Mouse (Mus musculus) ovary, postnatal 36 days (tissue): ENCODE measurements around the gene Cox8a.

Experiments
- DNase-seq: peaks from one replicate; pipeline ENCODE4 v3.0.0; 2022; ENCODE audit warnings: low spot score, mixed read lengths

The Cox8a gene

DNA sequence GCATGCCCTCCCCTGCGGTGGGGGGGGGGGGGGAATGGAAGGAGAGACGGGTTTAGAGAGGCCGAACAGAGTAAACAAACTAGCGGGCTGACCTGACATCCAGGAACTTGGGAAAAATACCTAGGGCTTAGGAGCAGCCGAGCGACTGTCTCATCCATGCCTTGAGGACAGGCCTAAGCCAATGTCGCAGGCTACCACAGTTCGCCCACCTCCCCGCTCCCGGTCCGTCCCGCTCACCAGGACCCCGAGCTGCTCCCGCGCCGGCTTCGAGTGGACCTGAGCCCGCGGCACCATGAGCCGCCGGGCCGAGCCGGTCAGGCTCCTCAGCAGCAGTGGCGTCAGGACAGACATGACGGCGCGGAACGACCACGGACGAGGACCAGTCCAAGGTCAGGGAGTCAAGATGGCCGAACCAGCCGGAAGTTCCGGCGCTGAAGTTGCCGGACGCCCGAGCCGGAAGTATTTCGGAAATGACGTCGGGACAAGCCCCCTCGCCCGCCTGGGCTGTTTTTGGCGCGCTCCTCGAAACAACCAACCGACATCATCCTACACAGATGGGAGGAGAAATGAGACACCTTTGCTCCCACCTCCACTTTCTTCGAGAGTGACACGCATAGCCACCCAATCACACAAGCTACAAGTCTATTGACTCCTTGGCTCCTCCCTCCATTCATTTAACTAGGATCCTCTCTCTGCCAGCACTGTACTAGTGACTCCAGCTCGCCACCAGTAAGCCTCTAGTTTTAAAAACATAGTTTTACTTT, at the start of gene Cox8a:
Gene Cox8a (minus strand): TSS at position 455 of the 764 bp plus-strand sequence.
- peak; percentile 94 for DNase-seq

DNA sequence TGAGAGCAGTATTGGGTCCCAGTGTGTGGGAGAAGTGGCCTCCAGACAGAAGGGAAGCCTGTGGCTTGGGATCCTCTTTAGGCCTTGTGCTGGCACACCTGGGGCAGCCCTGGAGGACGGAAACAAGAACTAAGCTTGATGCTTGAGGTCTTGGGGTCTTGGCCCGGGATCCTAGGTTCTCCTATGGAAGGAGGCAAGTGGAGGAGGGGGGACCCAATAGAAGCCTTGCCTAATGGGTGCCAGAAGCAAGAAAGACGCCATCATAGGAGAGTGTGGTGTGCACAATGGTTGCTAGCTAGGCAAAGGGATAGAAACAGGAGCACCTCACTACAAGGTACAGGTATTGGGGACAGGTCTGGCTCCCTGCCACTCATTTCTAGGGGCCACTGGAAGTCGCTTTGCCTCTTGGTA, 49.0 kb upstream of the Cox8a start:
- no peak for DNase-seq

DNA sequence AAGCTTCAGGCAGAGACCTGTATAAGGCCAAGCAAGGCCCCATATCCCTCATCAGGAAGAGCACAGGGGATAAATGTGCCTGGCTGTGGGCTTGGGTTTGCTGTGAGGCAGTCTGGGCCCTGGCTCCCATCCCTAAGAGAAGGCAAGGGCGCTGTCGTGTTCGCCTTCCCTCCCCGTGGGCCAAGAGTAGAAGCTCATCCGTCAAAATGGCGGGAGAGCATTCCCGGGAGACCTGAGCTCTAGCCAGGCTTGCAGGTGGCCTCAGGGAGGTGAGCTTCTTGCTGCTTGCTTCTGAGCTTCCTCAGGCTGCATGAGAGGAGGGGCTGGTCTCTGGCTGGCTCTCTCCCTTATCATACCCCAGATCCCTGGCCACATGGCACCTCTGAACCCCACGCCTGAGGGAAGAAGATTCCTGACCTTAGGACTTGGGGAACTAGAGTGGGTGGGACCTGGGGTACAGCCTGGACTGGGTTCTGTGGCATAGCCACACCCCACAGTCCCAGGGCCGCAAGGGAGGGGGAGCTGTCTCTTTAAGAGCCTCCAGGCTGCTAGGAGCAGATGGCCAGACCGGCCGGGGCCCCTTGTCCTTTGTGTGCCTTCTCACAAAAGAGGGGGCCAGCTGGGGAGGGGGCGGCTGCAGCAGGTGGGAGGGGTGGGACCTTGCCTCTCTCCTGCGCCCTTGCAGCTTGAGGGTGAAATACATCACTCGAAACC, 48.2 kb upstream of the Cox8a start:
- DNase-seq, result no peak

DNA sequence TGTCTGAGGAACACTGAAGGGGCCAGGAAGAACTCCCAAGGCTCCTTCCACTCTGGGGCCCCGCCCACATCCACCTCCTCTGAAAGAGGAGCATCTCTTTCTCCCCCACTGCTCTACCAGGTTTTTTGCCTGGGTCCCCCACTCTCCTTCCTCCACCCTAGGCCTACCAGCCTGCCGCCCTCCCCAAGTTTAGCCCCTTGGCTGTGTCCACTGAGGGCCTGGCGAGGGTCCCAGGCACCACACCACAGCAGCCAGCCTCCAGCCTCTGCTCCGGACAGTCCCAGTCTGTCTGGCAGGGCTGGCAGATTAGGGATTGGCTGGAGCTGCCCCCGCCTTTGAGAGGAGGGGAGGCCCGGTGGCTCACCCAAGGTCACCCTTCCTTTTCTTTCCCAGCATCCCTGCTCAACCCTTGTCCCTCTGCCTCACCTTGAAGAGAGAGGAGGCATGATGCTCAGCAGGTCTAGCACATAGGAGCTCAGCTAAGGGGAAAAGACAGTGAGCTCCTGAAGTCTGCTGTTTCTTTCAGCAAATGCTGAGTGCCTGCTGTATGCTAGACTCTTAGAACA, 47.4 kb upstream of the Cox8a start:
- peak; percentile 38 for DNase-seq

DNA sequence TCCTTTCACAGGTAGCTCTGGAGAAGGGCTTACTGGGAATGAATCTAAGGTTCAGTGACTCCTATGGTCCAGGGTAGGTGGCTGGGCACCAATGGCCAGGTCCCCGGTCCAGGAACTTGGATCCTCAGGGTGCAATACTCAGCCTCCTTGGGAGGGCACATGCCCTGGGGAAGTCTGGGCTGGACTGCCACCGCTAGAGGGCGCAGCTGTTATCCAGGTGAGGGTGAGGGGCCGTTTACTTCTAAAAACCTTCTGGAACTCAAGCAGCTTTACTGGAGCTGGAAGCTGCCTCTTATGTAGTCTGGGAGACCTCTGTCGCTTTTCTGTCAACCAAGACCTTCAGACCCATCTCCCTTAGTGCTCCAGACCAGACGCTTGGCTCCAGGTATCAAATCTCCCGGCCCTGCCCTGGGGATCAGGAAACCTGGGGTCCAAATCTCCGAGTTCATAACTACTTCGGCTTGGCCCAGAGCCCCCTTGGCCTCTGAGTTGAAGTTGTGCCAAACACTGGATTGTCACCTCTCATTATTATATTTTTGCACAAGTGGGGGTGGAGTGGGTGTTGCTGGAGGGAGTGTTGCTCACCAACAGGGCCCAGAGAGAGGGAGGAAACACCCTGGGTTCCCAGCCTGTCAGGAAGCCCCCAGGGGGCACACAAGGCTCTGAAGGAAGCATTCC, 46.8 kb upstream of the Cox8a start:
- DNase-seq, result peak; percentile 78

DNA sequence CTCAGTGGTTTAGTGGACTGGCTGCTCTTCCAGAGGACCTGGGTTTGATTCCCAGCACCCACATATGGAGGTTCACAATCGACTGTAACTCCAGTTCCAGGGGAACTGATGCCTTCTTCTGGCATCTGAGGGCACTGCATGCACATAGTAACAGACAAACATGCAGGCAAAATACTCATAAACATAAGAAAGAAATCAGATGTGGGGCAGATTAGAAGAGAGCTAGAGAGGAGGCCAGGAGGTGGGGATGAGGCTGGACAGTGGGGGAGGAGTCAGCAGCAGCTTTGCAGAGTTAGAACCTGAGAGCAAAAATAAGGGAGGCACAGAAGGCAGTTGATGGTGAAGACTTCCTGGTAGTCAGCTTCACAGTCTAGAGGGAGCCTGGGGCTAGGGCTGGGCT, 45.2 kb upstream of the Cox8a start:
- no peak for DNase-seq

DNA sequence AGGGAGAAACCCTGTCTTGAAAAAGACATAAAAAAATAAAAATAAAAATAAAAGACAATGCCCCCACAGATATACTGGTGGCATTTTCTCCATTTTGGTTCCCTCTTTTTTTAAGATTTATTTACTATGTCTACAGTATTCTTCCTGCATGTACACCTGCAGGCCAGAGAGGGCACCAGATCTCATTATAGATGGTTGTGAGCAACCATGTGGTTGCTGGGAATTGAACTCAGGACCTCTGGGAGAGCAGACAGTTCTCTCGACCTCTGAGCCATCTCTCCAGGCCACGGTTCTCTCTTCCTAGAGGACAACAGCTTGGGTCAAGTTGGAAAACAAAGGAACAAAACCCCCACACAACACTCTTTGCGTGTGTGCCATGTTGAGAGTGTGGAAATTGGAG, 44.5 kb upstream of the Cox8a start:
- no peak for DNase-seq

DNA sequence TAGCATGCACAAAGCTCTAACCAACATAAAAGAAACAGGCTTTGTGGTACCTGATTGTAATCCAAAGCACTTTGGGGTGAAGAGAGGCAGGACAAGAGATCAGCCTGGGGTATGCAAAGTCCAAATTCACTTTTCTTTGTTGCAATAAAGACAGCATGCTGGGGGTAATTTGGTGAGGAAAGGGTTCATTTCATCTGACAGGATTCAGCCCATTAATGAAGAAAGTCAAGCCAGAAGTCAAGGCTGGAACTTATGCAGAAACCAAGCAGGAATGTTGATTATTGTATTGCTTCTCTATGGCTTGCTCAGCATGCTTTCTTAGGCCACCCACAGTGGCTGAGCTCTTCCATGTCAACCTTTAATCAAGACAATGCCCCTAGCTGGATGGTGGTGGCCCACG, 44.1 kb upstream of the Cox8a start:
- no peak for DNase-seq

DNA sequence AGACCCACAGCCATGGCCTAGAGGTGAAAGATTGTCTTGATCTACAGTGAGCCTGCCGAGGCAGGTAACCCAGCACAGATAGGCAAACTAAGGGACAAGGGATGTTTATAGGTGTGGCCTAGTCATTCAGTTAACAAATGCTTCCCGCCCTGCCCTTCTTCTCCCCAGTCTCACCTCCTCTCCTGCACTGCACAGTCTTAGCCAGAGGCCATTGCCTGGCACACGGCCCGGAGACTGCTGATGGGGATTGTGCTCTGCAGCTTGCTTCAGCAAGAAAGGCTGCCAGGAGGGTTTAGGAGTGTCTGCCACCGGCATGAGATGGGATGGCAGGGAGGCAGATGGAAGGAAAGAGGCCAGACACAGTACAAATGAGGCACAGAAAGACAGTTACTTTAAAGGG, 40.5 kb upstream of the Cox8a start:
- no peak for DNase-seq

DNA sequence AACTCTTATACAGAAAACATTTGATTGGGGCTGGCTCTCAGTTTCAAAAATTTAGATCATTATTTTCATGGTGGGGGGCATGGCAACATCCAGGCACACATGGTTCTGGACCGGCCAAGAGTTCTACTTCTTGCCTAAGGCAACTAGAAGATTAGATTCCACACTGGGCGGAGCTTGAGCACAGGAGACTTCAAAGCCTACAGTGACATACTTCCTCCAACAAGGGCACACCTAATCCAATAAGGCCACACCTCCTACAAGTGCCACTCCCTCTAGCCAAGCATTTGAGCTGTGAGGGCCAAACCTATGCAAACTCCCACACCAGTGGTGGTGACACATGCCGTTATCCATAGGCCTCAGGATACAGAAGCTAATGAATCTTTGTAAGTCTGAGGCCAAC, 28.6 kb upstream of the Cox8a start:
- no peak for DNase-seq

DNA sequence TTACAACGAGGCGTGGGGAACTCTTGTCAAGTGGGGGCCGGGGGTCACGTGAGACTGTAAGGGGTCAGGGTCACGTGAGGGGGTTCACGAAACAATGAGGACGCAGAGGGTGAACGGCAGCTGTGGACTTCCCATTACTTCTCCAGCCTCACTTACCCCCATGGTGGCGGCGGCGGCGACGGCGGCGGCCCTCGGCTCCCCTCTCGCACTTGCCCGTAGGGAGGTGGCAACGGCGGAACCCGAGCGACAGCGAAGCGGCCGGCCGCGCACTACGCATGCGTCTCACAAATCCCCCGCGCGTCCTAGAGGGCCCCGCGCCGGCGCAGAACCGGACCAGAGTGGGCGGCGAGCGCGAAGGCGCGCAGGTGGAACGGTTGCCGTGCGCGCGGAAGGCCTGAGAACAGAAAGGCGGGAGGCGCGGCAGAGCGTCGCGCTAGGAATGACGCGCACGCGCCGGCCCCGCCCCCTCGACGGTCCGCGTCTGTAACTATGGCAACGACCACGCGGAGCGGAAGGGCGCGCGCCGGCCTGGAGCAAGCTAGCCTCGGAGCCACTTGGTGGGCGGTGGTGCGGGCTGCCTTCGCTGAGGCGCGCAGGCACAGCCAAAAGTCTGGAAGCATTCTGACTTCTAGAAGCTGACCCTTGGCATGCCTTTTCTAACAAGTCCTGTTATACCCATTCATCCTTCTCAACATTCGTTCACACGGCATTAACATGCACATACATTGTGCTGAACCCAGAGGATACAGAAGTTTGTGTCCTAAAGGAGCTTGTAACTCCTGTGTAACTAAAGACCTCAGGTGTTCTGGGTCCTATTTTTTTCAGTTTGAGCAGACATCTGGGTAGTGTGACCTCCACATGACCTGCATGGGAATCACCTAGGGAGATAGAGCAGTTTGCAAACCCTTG, 23.6 kb upstream of the Cox8a start, which contains the start of gene Naa40:
Gene Naa40 (minus strand): TSS at position 402 of the 909 bp plus-strand sequence.
- DNase-seq, result peak; percentile 93

DNA sequence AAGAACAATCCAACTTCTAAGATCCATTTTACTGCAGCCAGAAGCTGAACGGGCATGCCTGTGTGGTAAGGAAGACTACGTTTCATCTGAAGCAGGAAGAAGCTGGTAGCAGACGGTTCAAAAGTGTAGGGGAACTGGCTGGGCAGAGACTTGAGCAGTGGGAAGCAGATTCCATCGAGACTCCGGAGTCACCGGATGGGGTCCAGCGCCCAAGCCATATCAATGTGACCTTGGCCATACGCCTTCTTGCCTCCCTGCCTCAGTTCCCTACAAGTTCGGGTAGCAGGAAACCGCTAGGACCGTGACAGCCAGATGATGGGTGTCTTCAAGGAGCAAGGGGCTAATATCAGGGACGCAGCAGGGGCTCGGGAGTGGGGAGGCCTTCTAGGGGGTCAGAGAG, 22.9 kb upstream of the Cox8a start:
- DNase-seq, result no peak

DNA sequence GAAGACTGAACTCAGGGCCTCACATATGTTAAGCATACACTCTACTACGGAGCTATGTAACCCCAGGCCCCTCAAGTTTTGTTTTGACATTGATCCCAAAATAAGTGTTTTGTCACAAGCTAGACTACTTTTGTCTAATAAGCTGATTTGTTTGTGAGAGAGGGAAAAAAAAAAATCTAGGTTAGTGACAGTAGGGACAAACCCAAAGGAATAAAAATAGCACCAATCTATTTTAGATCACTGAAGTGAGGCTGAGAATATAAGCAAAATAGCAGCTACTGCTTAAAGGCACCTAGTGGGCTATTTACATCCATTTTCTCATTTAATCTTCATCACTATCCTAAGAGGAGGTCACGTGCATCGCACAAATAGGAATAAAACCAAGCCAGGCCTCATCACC, 22.2 kb upstream of the Cox8a start:
- no peak for DNase-seq

DNA sequence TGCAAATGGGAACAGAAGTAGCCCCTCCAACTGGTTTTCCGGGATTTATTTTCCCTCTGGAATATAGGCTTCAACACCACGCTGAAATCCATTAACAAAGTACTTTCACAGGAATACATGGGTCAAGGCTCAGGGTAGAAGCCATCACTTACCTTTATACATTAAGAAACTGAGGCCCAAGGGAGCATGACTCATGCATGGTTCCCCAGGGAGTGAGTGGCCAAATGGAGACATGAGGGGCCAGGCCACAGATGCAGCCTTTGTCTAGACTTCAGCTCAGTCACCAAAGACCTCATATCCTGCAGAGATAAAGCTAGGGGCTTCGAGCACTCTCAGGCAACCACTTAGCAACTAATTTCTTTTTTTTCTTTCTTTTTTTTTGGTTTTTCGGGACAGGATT, 19.3 kb upstream of the Cox8a start:
- no peak for DNase-seq

DNA sequence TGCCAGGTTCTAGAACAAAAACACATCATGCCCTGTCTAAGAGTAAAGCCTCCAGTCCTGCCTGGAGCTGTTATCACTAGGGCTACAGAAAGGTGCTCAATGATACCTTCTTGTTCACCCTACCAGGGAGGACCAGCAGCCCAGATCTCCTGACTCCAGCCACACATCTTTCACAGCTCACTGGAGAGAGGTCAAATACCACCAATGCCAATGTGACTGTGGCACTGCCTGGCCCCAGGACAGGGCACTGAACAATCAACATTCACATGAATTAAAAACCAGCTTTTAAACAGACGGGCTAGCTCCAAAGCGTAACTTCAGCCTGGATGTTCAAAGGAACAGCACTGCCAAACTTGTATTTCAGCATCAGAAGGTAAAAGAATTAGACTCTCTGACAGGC, 18.6 kb upstream of the Cox8a start:
- no peak for DNase-seq

DNA sequence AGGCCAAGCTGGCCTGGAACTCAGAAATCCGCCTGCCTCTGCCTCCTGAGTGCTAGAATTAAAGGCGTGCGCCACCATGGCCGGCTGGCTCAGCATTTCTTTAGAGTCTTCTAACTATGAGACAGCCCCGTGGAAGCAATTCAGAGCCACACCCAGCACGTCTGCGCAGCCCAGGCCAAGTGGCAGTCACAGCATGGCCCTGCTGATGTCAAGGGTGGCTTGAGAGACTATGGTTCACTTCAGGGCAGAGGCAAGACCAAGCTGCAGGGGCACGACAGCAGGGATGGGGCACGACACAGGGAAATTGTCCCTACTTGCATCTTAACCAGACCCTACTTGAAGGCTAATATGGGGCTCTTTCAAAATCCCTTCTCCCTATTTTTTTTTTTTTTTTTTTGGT, 18.0 kb upstream of the Cox8a start:
- no peak for DNase-seq

DNA sequence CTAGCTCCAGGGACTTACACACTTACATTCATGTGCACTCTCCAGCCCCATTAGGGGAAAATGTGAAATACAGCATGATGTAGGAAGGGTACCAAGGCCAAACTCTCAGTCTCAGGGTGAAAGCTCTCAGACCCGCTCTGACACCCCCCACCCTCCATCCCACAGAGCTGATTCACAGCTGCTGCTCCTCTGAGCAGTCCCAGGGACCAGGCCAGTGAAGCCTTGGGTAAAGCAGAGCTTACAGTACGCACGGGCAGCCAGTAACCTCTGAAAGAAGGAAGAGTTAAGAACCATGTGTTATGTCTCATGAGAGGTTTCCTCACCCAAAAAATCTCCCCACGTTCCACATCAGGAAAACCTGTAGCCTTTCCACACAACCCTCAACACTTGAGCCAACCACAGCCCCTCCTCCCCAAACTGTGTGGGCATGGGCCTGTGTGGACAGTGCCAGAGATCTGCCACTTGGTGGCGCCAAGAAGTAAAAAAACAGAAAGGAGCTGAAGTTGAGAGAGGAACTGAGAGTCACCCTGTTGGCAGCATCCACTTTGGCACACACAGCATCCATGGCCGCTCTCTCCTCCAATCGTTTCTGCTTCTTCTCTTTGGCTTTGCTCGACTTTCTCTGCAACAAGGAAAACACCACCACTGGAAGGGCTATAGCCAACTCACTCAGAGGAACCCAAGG, 17.3 kb upstream of the Cox8a start:
- DNase-seq, result peak; percentile 72

DNA sequence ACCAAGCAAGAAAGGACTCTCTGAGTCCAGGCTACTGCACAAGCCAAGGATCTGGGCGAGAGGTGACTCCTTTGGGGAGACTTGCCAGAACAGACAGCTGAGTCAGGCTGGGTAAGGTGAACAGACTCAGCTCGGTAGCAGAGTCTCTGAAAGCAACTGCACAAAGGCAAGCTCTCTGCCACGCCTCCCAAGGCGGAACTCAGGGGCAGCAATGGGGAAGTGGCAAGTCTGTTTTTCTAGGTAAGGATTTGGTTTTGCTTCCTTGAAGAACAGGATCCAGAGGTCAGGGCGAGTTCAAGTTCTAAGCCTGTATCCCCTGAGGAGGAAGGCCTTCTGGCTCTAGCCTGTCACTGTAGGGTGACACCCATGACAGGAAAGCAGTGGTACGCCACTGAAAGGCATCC, 9.1 kb upstream of the Cox8a start:
- no peak for DNase-seq

DNA sequence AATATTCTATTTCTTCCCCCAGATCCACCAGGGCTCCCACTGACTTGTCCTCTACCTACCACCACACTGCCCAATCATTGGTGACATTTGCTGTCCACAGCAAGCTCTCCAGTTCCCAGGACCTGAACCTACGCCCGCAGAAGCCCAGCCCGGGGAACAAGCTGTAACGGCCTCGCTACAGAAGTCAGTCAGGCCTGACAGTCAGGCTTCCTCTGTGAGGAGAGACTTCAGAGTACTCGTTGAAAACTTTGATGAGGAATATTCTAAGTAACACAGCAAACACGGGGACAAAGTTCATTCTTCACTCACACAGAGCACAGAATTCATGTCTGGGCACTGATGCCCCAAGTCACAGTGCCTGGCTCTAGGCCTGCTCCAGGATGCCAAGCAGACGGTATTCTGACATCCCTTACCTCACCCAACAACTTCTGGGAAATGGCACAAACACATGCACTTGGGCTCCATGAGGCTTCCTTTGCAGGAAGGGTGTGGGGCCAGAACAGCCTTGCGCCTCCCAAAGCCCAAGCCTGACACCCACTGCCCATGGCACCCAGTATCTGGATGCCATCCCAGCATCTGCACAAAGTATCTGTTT, 7.8 kb upstream of the Cox8a start:
- DNase-seq, result no peak

DNA sequence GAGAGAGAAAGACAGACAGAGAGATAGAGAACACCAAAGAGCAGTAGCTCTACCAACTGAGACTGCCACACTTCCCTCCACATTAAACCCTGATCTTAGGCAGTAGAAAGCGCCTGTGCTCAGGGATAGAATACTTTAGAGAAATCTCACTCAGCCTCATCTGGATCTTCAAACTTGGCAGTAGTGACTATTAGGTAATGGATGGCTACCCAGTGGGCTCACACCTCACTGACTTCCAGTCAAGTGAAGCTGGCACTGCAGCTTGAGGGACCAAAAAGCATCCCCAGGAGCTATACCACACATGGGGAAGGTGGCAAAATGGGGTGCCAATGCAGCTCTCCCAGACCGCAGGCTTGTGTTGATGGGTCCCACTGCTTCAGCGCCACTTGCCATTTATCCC, 6.8 kb upstream of the Cox8a start:
- DNase-seq, result no peak

DNA sequence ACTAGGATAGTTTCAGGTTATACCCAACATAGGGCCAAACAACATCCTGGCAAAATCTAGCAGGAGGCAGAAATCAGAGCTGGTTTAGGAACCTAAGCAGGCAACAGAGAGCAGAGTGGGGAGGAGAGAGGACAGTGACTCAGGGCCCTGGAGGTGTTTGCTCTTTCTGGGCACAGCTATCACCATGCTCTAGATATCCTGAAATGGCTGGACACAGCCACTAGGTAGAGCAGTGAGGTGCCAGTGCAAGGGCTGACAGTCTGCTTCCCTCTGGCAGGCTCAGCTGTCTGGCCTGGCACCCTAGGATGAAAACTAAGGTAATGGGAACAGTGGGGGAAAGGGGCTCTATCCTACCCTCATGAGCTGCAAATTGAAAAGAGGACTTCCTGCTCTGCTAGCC, 6.1 kb upstream of the Cox8a start:
- no peak for DNase-seq
